Mouse (Mus musculus): ENCODE results near the gene Tex10. TPM values are rescaled to one million over a fixed set of nuclear protein-coding genes. Genes with fewer than 3 reads are reported as not detected.
"Not testable (repeated sequence)": the region's sequence is repeated elsewhere in the genome, so short reads cannot be mapped to it uniquely, and the experiment has no call there.

The Tex10 gene
- polyA plus RNA-seq, 1 experiment from 2014 or later: 27.2 TPM

DNA sequence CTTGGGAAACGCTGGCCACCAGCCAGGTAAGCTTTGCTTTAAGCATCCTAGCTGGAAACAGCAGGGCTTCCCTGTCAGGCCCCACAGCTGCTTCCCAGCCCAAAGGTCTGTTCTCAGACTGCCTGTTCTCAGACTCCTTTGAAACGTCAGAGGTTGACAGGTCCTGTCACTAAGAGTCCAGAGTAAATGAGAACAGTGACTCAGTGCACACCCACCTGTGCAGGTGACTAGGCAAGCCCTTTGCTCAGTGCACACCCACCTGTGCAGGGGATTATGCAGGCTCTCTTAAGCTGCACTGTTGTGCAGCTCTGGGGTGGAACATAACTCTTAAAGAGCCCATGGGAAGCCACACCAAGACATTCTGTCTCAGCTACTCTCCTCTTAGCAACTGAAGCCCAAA, 49.5 kb downstream of the Tex10 start:
- no peak overlapping the region for H3K27ac ChIP-seq
- H3K4me3 ChIP-seq (ENCODE audit: inconsistent target): no peak overlapping the region
- peaks cover 10% of the 10 kb centered on the region for H3K36me3 ChIP-seq (ENCODE audit: inconsistent target)
- WGBS (ENCODE audit: missing documents): 88% methylated on average over 2 of the region's 2 CpGs
- no peaks in the 10 kb centered on the region for H3K79me2 ChIP-seq (ENCODE audit: inconsistent target)

DNA sequence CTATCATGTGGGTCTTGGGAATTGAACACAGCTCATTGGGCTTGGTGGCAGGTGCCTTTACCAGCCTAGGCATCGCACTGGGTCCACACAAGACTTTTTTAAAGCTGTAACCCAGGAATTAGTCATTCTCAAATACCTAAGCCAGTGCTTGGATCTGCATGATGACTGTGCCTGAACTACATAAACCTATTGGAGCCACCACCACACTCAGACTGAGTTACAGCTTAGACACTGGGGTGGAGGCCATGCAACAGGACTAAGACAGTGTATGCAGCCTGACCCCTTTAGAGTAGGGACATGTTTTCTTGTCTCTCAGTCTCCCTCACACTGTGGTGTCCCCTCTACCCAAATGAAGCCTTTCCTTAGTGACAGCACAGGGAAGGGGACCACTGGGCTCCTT, 50.6 kb downstream of the Tex10 start:
- Histone ChIP-seq H3K79me2 (ENCODE audit: inconsistent target) (no peaks in the 10 kb centered on the region), H3K36me3 (ENCODE audit: inconsistent target) (0 out of 2 replicates have a peak, but pooled peaks cover 5% of the 10 kb centered on the region), H3K4me3 (ENCODE audit: inconsistent target) (no peak overlapping the region), H3K27ac (no peak overlapping the region)
- 100% methylated on average over 1 of the region's 1 CpGs for WGBS (ENCODE audit: missing documents)

DNA sequence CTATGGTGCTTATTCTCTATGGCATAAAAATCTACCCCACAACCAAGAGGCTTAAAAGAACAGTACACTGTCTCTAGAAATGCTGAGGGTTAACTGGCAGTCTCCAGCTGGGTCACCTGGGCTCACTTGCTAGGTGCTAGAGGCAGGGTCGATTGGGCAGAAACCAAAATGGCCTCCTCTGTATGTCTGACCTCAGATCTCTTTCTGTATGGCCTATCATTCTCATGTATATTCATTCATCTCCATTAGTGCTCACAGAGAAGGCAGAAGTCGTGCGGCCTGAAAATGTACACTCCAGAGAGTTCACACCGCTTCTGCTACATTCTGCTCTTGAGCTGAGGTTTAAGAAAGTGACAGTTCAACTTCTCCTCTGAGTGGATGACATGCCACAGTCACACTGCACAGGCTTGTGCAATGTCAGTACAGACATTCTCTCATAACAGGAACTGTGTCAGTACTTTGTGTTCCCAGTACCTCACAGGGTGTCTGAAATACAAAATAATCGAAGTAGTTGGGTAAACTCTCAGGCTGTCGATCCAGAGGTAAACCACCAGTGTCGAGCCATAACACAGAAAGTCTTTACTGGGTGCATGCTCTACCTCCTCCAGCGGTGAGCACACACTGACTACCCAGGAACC, 54.3 kb downstream of the Tex10 start:
- no peaks in the 10 kb centered on the region for H3K79me2 ChIP-seq (ENCODE audit: inconsistent target)

DNA sequence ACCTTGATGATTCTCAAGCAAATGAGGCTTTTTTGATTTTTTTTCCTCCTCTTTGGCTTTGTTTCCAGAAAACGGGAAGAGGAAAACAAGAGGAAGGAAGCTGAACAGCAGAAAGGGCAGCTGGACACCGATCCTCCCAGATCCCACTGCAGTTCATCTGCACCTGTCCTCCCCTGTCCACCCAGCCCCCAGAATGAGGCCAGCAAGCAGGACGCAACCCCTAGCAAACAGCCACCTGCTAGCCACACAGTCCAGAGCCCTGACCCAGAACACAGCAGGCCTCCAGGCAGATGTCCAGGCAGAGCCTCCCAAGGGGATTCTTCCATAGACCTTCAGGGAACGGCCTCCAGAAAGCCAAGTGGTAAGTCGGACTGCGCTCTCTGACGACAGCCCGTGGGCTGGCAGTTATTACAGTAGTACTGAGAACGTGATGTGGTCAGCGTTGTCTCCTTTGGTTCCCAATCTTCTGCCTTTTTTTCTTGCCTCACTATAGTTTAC, 57.4 kb downstream of the Tex10 start:
- Histone ChIP-seq H3K36me3 (ENCODE audit: inconsistent target) (no peaks in the 10 kb centered on the region; the same call in 1 of the 2 replicates), H3K79me2 (ENCODE audit: inconsistent target) (no peaks in the 10 kb centered on the region), H3K4me3 (ENCODE audit: inconsistent target) (no peak overlapping the region), H3K27ac (no peak overlapping the region)
- WGBS (ENCODE audit: missing documents): 91% methylated on average over 10 of the region's 10 CpGs

More for the DNA sequence above, 54.3 kb downstream of the Tex10 start:
- peaks cover 5% of the 10 kb centered on the region; the same call in 1 of the 2 replicates for H3K36me3 ChIP-seq (ENCODE audit: inconsistent target)
- 67% methylated on average over 8 of the region's 8 CpGs for WGBS (ENCODE audit: missing documents)
- H3K4me3 ChIP-seq (ENCODE audit: inconsistent target): no peak overlapping the region
- no peak overlapping the region for H3K27ac ChIP-seq

DNA sequence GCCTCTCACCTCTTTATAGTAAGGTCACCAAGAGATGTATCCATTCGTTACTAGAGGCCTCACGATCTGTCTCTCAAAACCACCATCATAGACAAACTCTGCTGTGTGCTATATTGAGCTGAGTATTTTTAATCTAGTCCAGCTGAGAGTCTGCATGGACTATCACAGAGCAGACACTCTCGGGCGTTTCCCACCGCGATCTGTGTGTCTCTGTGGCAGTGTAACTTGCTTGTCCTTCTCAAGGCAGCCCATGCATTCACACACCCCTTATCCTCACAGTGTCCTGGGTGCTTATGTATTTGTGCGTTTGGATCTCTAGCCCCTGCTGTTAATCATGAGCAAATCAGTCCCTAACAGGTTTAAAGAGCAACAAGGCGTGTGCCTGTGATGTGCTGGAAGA, 59.8 kb downstream of the Tex10 start:
- no peaks in the 10 kb centered on the region for H3K79me2 ChIP-seq (ENCODE audit: inconsistent target)
- H3K4me3 ChIP-seq (ENCODE audit: inconsistent target): no peak overlapping the region
- 96% methylated on average over 8 of the region's 8 CpGs for WGBS (ENCODE audit: missing documents)
- no peaks in the 10 kb centered on the region; the same call in 1 of the 2 replicates for H3K36me3 ChIP-seq (ENCODE audit: inconsistent target)
- H3K27ac ChIP-seq: no peak overlapping the region

DNA sequence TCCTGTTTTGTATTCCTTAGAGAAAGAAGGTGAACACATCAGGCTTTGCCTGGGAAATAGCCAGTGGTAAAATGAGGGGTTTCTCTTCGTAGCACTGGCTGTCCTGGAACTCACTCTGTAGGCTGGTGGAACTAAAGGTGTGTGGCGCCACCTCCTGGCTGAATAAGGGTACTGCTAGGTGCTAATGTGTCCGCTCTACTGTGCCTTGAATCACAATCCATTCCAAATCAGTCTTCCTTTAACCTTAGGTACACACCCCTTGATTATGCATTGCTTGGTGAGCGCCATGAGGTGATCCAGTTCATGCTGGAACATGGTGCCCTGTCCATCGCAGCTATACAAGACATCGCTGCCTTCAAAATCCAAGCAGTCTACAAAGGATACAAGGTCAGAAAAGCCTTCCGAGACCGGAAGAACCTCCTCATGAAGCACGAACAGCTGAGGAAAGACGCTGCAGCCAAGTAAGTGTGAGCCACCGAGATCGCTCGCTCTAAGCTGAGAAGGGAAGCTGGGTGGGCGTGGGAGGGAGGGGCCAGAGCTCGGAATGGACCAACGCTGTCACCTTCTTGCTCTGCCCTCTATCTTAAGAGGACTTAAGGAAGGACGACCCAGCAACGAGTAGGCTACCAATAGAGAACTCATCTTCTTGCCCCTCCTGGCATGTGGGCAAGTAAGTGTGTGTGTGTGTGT, 65.8 kb downstream of the Tex10 start:
- no peaks in the 10 kb centered on the region for H3K36me3 ChIP-seq (ENCODE audit: inconsistent target)
- no peak overlapping the region for H3K27ac ChIP-seq
- no peaks in the 10 kb centered on the region for H3K79me2 ChIP-seq (ENCODE audit: inconsistent target)
- no peak overlapping the region for H3K4me3 ChIP-seq (ENCODE audit: inconsistent target)
- 73% methylated on average over 18 of the region's 18 CpGs for WGBS (ENCODE audit: missing documents)

DNA sequence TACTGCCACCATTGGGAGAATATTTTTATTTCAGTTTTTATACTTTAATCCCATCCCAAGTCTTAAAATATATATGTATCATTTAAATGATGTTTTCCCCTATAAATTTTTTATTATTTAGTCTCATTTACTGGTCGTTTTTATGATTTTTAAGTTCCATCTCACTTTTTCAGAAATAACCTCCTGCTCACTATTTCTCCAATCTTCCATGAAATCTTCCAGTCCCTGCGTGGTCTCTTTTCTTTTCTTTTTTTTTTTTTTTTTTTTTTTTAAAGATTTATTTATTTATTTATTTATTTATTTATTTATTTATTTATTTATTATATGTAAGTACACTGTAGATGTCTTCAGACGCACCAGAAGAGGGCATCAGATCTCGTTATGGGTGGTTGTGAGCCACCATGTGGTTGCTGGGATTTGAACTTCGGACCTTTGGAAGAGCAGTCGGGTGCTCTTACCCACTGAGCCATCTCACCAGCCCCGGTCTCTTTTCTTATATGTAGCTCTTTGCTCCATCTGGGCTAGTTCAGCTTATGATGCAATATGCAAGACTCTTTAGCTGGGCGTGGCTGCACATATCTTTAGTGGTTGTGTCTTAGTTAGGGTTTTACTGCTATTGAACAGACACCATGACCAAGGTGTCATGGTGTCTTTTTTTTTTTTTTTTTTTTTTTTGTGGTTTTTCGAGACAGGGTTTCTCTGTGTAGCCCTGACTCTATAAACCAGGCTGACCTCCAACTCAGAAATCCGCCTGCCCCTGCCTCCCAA, 67.4 kb downstream of the Tex10 start:
- not testable (repeated sequence) for H3K4me3 ChIP-seq (ENCODE audit: inconsistent target); H3K27ac ChIP-seq; H3K36me3 ChIP-seq (ENCODE audit: inconsistent target); H3K79me2 ChIP-seq (ENCODE audit: inconsistent target)
- 91% methylated on average over 6 of the region's 10 CpGs for WGBS (ENCODE audit: missing documents)

DNA sequence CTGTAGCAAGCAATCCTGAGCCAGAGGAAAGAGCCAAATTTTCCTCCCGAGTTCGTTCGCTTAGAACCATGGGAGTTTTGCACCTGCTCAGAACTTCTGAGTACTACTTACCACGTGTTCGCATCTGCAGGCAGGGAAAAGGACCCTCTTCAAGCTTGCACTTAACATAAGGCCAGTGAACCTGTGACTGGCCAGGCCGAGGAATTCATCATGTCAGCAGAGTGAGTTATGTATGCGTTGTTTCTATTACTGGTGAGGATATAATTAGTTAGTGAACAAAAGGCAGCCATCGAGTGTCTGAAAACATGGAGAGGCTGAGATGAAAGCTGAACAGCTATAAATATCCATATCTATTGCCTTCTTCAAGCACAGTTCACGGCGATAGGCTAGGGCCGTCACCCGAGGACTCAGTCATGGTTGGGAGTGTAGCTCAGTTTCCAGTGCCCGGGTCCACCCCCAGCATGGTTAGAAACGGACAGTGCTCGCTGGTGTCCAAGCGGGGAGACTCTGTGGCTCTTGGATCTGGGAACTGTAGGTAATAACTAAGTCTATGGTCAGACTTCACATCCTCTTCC, 70.1 kb downstream of the Tex10 start:
- 95% methylated on average over 16 of the region's 16 CpGs for WGBS (ENCODE audit: missing documents)
- H3K4me3 ChIP-seq (ENCODE audit: inconsistent target): no peak overlapping the region

DNA sequence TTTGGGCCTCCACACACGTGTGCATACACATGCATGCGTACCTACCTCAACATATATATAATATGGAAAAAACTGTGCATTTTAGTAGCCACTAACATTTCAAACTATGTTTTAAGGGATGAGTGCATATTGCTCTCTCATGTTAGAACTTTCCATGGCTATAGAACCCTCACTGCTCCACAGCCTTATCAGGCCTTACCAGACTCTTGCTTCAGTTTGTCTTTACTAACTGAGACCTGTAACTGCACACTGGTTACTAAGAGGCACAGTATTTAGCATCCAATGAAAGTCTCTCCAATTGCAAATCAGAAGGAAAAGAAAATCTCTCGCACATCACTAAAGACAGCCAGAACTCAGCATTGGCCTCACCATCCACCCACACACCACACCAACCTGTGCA, 76.3 kb downstream of the Tex10 start:
- Histone ChIP-seq H3K79me2 (ENCODE audit: inconsistent target) (no peaks in the 10 kb centered on the region), H3K4me3 (ENCODE audit: inconsistent target) (no peak overlapping the region), H3K27ac (no peak overlapping the region), H3K36me3 (ENCODE audit: inconsistent target) (no peaks in the 10 kb centered on the region)
- WGBS (ENCODE audit: missing documents): 100% methylated on average over 2 of the region's 3 CpGs

More for the DNA sequence above, 70.1 kb downstream of the Tex10 start:
- no peaks in the 10 kb centered on the region for H3K79me2 ChIP-seq (ENCODE audit: inconsistent target)
- no peaks in the 10 kb centered on the region for H3K36me3 ChIP-seq (ENCODE audit: inconsistent target)
- no peak overlapping the region for H3K27ac ChIP-seq

DNA sequence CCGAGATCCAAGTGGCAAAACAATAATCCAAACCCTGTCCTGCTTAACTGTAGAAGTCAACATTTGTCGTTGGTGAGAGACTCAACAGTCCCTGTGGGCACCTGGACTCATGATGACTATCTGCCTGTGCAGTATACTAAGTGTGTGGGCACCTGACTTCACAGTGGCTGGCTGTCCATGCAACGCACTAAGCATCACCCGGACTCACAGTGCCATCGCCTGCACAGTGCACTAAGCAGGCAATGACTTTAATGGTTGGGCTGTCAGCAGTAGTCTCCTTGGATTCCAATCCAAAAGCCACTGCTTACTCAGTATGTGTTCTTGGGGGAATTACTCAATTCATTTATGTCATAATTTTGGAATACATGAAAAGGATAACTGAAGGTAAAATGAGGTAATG, 90.8 kb downstream of the Tex10 start:
- Histone ChIP-seq H3K27ac (no peak overlapping the region), H3K4me3 (ENCODE audit: inconsistent target) (no peak overlapping the region), H3K36me3 (ENCODE audit: inconsistent target) (no peaks in the 10 kb centered on the region), H3K79me2 (ENCODE audit: inconsistent target) (no peaks in the 10 kb centered on the region)
- 98% methylated on average over 5 of the region's 5 CpGs for WGBS (ENCODE audit: missing documents)

DNA sequence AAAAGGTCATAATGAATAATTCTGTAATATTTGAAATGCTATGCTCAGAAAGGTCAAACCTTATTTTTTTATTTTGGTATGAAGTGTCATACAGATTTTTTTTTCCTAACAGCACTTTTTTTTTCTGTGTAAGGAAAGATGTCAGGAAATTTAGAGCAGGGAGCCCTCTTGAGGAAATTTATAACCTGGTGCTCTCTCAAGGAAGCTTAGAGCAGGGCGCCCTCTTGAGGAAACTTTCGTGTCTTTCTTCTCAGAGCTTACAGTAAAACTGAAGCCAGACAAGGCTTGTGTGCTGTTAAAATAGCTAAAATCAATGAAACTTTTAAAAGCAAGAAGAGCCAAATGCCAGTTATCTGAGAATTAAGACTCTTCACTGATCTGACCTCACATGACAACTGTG, 92.3 kb downstream of the Tex10 start:
- no peak overlapping the region for H3K4me3 ChIP-seq (ENCODE audit: inconsistent target)
- no peaks in the 10 kb centered on the region for H3K79me2 ChIP-seq (ENCODE audit: inconsistent target)
- no peak overlapping the region for H3K27ac ChIP-seq
- H3K36me3 ChIP-seq (ENCODE audit: inconsistent target): no peaks in the 10 kb centered on the region
- 18% methylated on average over 2 of the region's 2 CpGs for WGBS (ENCODE audit: missing documents)

Other genes starting within 250 kb of the Tex10 start
- 45.6 to 82.2 TPM (median 52.2 TPM) in 3 replicates for gene Erp44, start 193.9 kb downstream of the Tex10 start, polyA plus RNA-seq (2018)
- gene Invs, start 193.7 kb downstream of the Tex10 start, polyA plus RNA-seq (2018): 4.5 to 6.1 TPM (median 5.4 TPM) in 3 replicates
- gene Msantd3, start 66.5 kb upstream of the Tex10 start, polyA plus RNA-seq (2018): 0.18 to 2.0 TPM (median 0.62 TPM) in 3 replicates
- 0.35 TPM in 1 of 3 replicates, not detected in the others for gene Tmeff1, start 111.7 kb upstream of the Tex10 start, polyA plus RNA-seq (2018)
- gene Cavin4, start 190.1 kb upstream of the Tex10 start, polyA plus RNA-seq (2018): not detected in 3 replicates